Mouse (Mus musculus): ENCODE data around the gene Chaf1a. TPM values are rescaled to one million over a fixed set of nuclear protein-coding genes. Genes with fewer than 3 reads are reported as not detected.
A peak's percentile ranks its signal among the peaks of the same experiment; 100 is the strongest.

Gene Chaf1a
- polyA plus RNA-seq, 1 experiment from 2014 or later, result 6.9 TPM

DNA sequence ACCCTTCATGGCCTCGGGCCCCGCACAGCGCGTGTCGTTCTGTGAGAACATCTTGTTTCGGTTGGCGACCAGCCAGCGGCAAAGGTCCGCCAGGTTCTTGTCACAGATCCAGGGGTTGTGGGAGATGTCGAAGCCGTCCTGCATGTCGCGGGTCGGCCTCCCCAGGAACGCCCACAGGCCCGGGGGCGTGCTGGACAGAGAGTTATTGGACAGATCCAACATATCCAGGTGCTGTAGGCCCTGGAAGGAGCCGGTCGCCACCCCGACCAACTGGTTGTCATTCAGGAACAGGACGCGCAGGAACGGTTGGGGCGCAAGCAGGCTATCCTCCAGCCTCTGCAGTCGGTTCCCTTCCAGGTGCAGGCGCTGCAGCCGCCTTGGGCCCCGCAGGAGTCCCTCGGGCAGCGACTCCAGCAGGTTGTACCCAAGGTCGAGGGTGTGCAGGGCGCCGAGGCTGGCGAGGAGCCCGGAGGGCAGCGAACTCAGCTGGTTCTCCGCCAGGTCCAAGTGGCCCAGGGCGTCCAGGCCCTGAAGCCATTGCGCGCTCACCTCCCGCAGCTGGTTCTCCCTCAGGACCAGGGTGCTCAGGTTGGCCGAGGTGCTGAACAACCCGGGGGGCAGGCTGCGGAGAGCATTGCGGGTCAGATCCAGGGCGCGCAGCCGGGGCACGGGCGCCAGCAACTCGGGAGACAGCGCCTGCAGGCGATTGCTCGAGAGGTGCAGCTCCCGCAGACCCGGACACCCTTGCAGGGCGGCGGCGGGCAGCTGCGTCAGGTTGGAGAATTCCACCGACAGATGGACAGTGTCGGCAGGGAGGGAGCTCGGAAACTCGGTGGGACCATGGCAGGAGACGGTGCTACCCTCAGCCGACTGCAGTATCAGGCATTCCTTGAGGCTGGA is 80.0 kb downstream of the Chaf1a start:
- peak overlapping the region; percentile 46; the same call in 1 of the 2 replicates for H3K9ac ChIP-seq
- H3K4me1 ChIP-seq (replicated peaks), result peaks cover 26% of the 10 kb centered on the region
- H3K4me3 ChIP-seq, result no peak overlapping the region
- H3K27ac ChIP-seq, result no peak overlapping the region
- 0 out of 2 replicates have a peak overlapping the region, but pooled peaks have one; percentile 2 for H3K4me2 ChIP-seq
- peaks cover 13% of the 10 kb centered on the region for H3K9me3 ChIP-seq
- 10% methylated on average over 66 of the region's 66 CpGs for WGBS
- peaks cover 29% of the 10 kb centered on the region for H3K36me3 ChIP-seq
- no peak for ATAC-seq (ENCODE audit: low FRiP score)
- H3K27me3 ChIP-seq, result peaks cover 95% of the 10 kb centered on the region

DNA sequence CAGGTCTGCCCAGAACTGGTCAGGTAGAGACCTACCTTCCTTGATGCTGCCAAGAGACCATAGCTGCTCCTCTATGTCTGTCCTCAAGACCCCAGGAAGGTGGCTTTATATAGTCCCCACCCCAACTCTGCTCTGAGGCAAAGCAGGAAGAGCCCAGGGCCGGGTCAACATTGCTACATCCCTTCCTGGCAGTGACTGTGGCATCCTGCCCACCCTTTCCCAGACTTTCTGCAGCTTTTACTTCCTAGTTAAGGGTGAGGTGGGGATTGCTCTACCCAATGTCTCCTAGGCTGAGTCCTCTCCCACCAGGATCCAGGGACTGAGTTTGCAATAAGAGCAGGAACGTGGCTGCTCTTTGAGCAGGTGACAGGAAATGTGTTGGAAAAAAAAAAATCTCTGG is 81.6 kb downstream of the Chaf1a start, which contains the start of gene Lrg1:
TSS of gene Lrg1 (minus strand) at position 176 of the 400 bp plus-strand sequence.
- Histone ChIP-seq H3K27me3 (peaks cover 95% of the 10 kb centered on the region), H3K4me2 (no peak within 1 kb of the TSS), H3K27ac (no peak within 1 kb of the TSS), H3K9ac (no peak within 1 kb of the TSS), H3K4me3 (no peak within 1 kb of the TSS; the same call in 1 of the 2 replicates), H3K4me1 (replicated peaks) (peaks cover 26% of the 10 kb centered on the region), H3K36me3 (peaks cover 43% of the 10 kb centered on the region), H3K9me3 (peaks cover 13% of the 10 kb centered on the region)
- no peak for ATAC-seq (ENCODE audit: low FRiP score)
- 64% methylated on average over 2 of the region's 2 CpGs for WGBS

Other genes starting within 250 kb of the Chaf1a start
- gene Zfp119a, start 161.5 kb upstream of the Chaf1a start, polyA plus RNA-seq (2015; fragmentation: Nextera tagmentation; extraction: Ambion mirVana), result 11.9 and 12.1 TPM in 2 replicates
- gene Zfp959, start 148.3 kb upstream of the Chaf1a start, polyA plus RNA-seq (2015; fragmentation: Nextera tagmentation; extraction: Ambion mirVana), result 14.5 and 15.3 TPM in 2 replicates
- 8.2 and 8.7 TPM in 2 replicates for gene Zfp119b, start 90.9 kb upstream of the Chaf1a start, polyA plus RNA-seq (2015; fragmentation: Nextera tagmentation; extraction: Ambion mirVana)
- gene Ebi3, start 87.8 kb upstream of the Chaf1a start, polyA plus RNA-seq (2015; fragmentation: Nextera tagmentation; extraction: Ambion mirVana), result 5.0 and 6.8 TPM in 2 replicates
- gene Yju2, start 81.3 kb upstream of the Chaf1a start, polyA plus RNA-seq (2015; fragmentation: Nextera tagmentation; extraction: Ambion mirVana), result 23.2 and 25.2 TPM in 2 replicates
- 170 and 182 TPM in 2 replicates for gene Shd, start 70.0 kb upstream of the Chaf1a start, polyA plus RNA-seq (2015; fragmentation: Nextera tagmentation; extraction: Ambion mirVana)
- 159 and 172 TPM in 2 replicates for gene Fsd1, start 53.9 kb upstream of the Chaf1a start, polyA plus RNA-seq (2015; fragmentation: Nextera tagmentation; extraction: Ambion mirVana)
- gene Stap2, start 34.9 kb upstream of the Chaf1a start, polyA plus RNA-seq (2015; fragmentation: Nextera tagmentation; extraction: Ambion mirVana), result 5.7 and 5.8 TPM in 2 replicates
- 159 and 163 TPM in 2 replicates for gene Mpnd, start 34.7 kb upstream of the Chaf1a start, polyA plus RNA-seq (2015; fragmentation: Nextera tagmentation; extraction: Ambion mirVana)
- 116 and 118 TPM in 2 replicates for gene Sh3gl1, start 3.8 kb upstream of the Chaf1a start, polyA plus RNA-seq (2015; fragmentation: Nextera tagmentation; extraction: Ambion mirVana)
- 77.2 and 86.0 TPM in 2 replicates for gene Ubxn6, start 34.6 kb downstream of the Chaf1a start, polyA plus RNA-seq (2015; fragmentation: Nextera tagmentation; extraction: Ambion mirVana)
- gene Hdgfl2, start 39.2 kb downstream of the Chaf1a start, polyA plus RNA-seq (2015; fragmentation: Nextera tagmentation; extraction: Ambion mirVana), result 150 and 154 TPM in 2 replicates
- 0.10 TPM in 2 replicates for gene Plin4, start 69.4 kb downstream of the Chaf1a start, polyA plus RNA-seq (2015; fragmentation: Nextera tagmentation; extraction: Ambion mirVana)
- 0.83 and 1.0 TPM in 2 replicates for gene Plin5, start 77.2 kb downstream of the Chaf1a start, polyA plus RNA-seq (2015; fragmentation: Nextera tagmentation; extraction: Ambion mirVana)
- not detected in 2 replicates for gene Lrg1, start 81.6 kb downstream of the Chaf1a start, polyA plus RNA-seq (2015; fragmentation: Nextera tagmentation; extraction: Ambion mirVana)
- gene Sema6b, start 99.9 kb downstream of the Chaf1a start, polyA plus RNA-seq (2015; fragmentation: Nextera tagmentation; extraction: Ambion mirVana), result 10.5 and 11.7 TPM in 2 replicates
- 7.9 and 9.2 TPM in 2 replicates for gene Tnfaip8l1, start 122.0 kb downstream of the Chaf1a start, polyA plus RNA-seq (2015; fragmentation: Nextera tagmentation; extraction: Ambion mirVana)
- 69.2 and 72.6 TPM in 2 replicates for gene Mydgf, start 143.5 kb downstream of the Chaf1a start, polyA plus RNA-seq (2015; fragmentation: Nextera tagmentation; extraction: Ambion mirVana)
- gene Dpp9, start 178.5 kb downstream of the Chaf1a start, polyA plus RNA-seq (2015; fragmentation: Nextera tagmentation; extraction: Ambion mirVana), result 24.5 and 26.5 TPM in 2 replicates
- 18.9 and 20.1 TPM in 2 replicates for gene Fem1a, start 216.4 kb downstream of the Chaf1a start, polyA plus RNA-seq (2015; fragmentation: Nextera tagmentation; extraction: Ambion mirVana)
- 1.3 and 1.4 TPM in 2 replicates for gene Ticam1, start 236.3 kb downstream of the Chaf1a start, polyA plus RNA-seq (2015; fragmentation: Nextera tagmentation; extraction: Ambion mirVana)